ENCODE assay signal across 9 mouse cellular contexts in genomic region chr9:72880225-72880960, GRCm38 (mm10). TPM values are rescaled to one million over a fixed set of nuclear protein-coding genes. Genes with fewer than 3 reads are reported as not detected.
A peak's percentile ranks its signal among the peaks of the same experiment; 100 is the strongest.
DNase-seq lines count a peak whose midpoint lies in the region; ATAC-seq and TF ChIP-seq lines count a peak whose summit lies in the region.
"Had no signal": no experiment of that assay in that cellular context is flagged by ENCODE, and none has a peak within 500 bp of the region (broad histone marks: within the 10 kb centered on the region; RNA-seq: fewer than 3 reads in every experiment).

No protein-coding gene starts in this region.

- no peaks in the 10 kb centered on the region for H3K9me3 ChIP-seq in lung, postnatal 0 days (ENCODE audit: low read length)
- no peaks in the 10 kb centered on the region for H3K9me3 ChIP-seq in stomach, embryonic 15.5 days
- H3K9me3 ChIP-seq: limb, embryonic 12.5 days had no signal

- no peaks in the 10 kb centered on the region for H3K27me3 ChIP-seq in lung, postnatal 0 days (replicated peaks; ENCODE audit: insufficient read depth, low read length)
- no peaks in the 10 kb centered on the region for H3K27me3 ChIP-seq in heart, adult 2 months (ENCODE audit: control insufficient read depth, insufficient read depth, low read length)
- no peaks in the 10 kb centered on the region for H3K27me3 ChIP-seq in stomach, embryonic 15.5 days (replicated peaks)
- H3K27me3 ChIP-seq: limb, embryonic 12.5 days had no signal

- 39% methylated on average over 16 of the region's 16 CpGs for WGBS in lung, postnatal 0 days
- 52% methylated on average over 16 of the region's 16 CpGs for WGBS in heart, adult 2 months
- WGBS in stomach, embryonic 15.5 days = 31% methylated on average over 16 of the region's 16 CpGs

- TF ChIP-seq EP300 in lung, postnatal 0 days (IDR thresholded peaks at IDR 0.05) = no peak
- TF ChIP-seq EP300 in heart, adult 2 months (IDR thresholded peaks at IDR 0.05; ENCODE audit: insufficient read depth, low read depth, low read length) = no peak

- no peak overlapping the region for H3K27ac ChIP-seq in lung, postnatal 0 days (ENCODE audit: low read length)
- H3K27ac ChIP-seq in heart, adult 2 months = peak overlapping the region; percentile 1; the same call in 1 of the 2 replicates
- 0 out of 2 replicates have a peak overlapping the region, but pooled peaks have one; percentile 31 for H3K27ac ChIP-seq in stomach, embryonic 15.5 days
- H3K27ac ChIP-seq: limb, embryonic 12.5 days had no signal

- ATAC-seq in lung, postnatal 0 days = peak; percentile 18; the same call in 1 of the 2 replicates
- ATAC-seq in stomach, embryonic 15.5 days (ENCODE audit: insufficient read depth, low FRiP score, low read depth) = peak; percentile 40; the same call in 1 of the 2 replicates

- H3K36me3 ChIP-seq in lung, postnatal 0 days (ENCODE audit: insufficient read depth, low read length) = no peaks in the 10 kb centered on the region
- H3K36me3 ChIP-seq in heart, adult 2 months (ENCODE audit: control insufficient read depth, insufficient read depth, low read length) = peaks cover 4% of the 10 kb centered on the region
- no peaks in the 10 kb centered on the region for H3K36me3 ChIP-seq in stomach, embryonic 15.5 days
- H3K36me3 ChIP-seq: limb, embryonic 12.5 days had no signal

- H3K9ac ChIP-seq in lung, postnatal 0 days (replicated peaks; ENCODE audit: low read depth) = no peak overlapping the region
- no peak overlapping the region for H3K9ac ChIP-seq in heart, adult 2 months (ENCODE audit: low read depth, low read length)
- H3K9ac ChIP-seq in stomach, embryonic 15.5 days = no peak overlapping the region
- H3K9ac ChIP-seq: limb, embryonic 12.5 days had no signal

- intact Hi-C loops in heart, adult 2 months (cut with DNase I) = loop anchor here (5.0 to 10.0 kb wide), 2 partner anchors 73 to 266 kb away; partner anchors contain the start of gene Prtg

- DNase-seq in lung, postnatal 0 days (ENCODE audit: low spot score) = no peak
- DNase-seq in lung, postnatal 25 days (ENCODE audit: low spot score) = no peak
- peak; percentile 28 to 29 for DNase-seq in heart, adult 2 months
- peak; percentile 68 for DNase-seq in kidney, postnatal 10 days
- no peak for DNase-seq in frontal cortex, postnatal 10 days (ENCODE audit: low spot score in 2 of 2)
- no peak for DNase-seq in frontal cortex, postnatal 36 days (ENCODE audit: low spot score in 2 of 2)
- no peak for DNase-seq in ovary, postnatal 14 days (ENCODE audit: low spot score)

- peaks cover 13% of the 10 kb centered on the region; the same call in 1 of the 2 replicates for H3K4me1 ChIP-seq in lung, postnatal 0 days (ENCODE audit: insufficient read depth, low read depth, low read length)
- H3K4me1 ChIP-seq in heart, adult 2 months (ENCODE audit: control insufficient read depth, insufficient read depth, low read length) = peaks cover 2% of the 10 kb centered on the region
- peaks cover 28% of the 10 kb centered on the region for H3K4me1 ChIP-seq in stomach, embryonic 15.5 days

- H3K4me3 ChIP-seq in lung, postnatal 0 days (ENCODE audit: low read depth, low read length) = no peak overlapping the region
- no peak overlapping the region for H3K4me3 ChIP-seq in heart, adult 2 months
- H3K4me3 ChIP-seq in stomach, embryonic 15.5 days (replicated peaks) = no peak overlapping the region
- H3K4me3 ChIP-seq: limb, embryonic 12.5 days had no signal

- H3K4me2 ChIP-seq in lung, postnatal 0 days (replicated peaks; ENCODE audit: low read depth, low read length) = no peak overlapping the region
- H3K4me2 ChIP-seq in stomach, embryonic 15.5 days = no peak overlapping the region
- H3K4me2 ChIP-seq: limb, embryonic 12.5 days had no signal

- TF ChIP-seq POLR2A in heart, adult 2 months (IDR thresholded peaks at IDR 0.05; ENCODE audit: insufficient read depth, low read depth, low read length) = no peak

- TF ChIP-seq CTCF in lung, postnatal 0 days (IDR thresholded peaks at IDR 0.05) = no peak
- TF ChIP-seq CTCF in heart, adult 2 months (IDR thresholded peaks at IDR 0.05) = no peak

- H3K79me2 ChIP-seq in heart, adult 2 months (replicated peaks; ENCODE audit: control insufficient read depth, insufficient read depth, low read length) = no peaks in the 10 kb centered on the region

RNA-seq across cellular contexts. Expression of gene Pygo1, which starts 45.1 kb away (rescaled TPM):
- polyA plus RNA-seq in lung, postnatal 0 days (2015; fragmentation: Nextera tagmentation; extraction: Ambion mirVana) = 1.8 TPM in 2 replicates
- 10 to 100 TPM; 13.6 to 16.0 TPM for total RNA-seq in heart, adult 2 months (2021)
- polyA plus RNA-seq in heart, adult 2 months (2012; rRNA removed) = 3.3 and 7.3 TPM in 2 replicates
- polyA plus RNA-seq in stomach, embryonic 15.5 days (2015; fragmentation: Nextera tagmentation; extraction: Ambion mirVana) = 3.4 and 3.5 TPM in 2 replicates

Comparison
In these comparisons a context has a peak if more than half of its experiments do, and no peak if none do; other contexts are left out.
1. DNase-seq: peak in heart, adult 2 months (2 of 2) and kidney, postnatal 10 days (single experiment); none in lung, postnatal 0 days (single experiment), lung, postnatal 25 days (single experiment), frontal cortex, postnatal 10 days (0 of 2), frontal cortex, postnatal 36 days (0 of 2) and ovary, postnatal 14 days (single experiment).